Mouse (Mus musculus) C2C12 (cell line): ENCODE data around the gene Papolb. TPM values are rescaled to one million over a fixed set of nuclear protein-coding genes. Genes with fewer than 3 reads are reported as not detected.

ENCODE experiments used
- H3K27me3 ChIP-seq: one replicate; pipeline ENCODE4 v1.6.1; 2011; ENCODE audit not compliant: control insufficient read depth, insufficient read depth, insufficient read length
- H3K36me3 ChIP-seq: one replicate; pipeline ENCODE4 v1.6.1; 2011; ENCODE audit not compliant: control insufficient read depth, insufficient read depth
- H3K4me3 ChIP-seq: one replicate; pipeline ENCODE4 v1.5.1; 2011; ENCODE audit warnings: mild to moderate bottlenecking, control low read depth; ENCODE audit not compliant: poor library complexity, insufficient read depth, severe bottlenecking
- H3K79me2 ChIP-seq: one replicate; pipeline ENCODE4 v1.6.1; 2011; ENCODE audit not compliant: control insufficient read depth, insufficient read depth
- H3K79me3 ChIP-seq: one replicate; pipeline ENCODE4 v1.6.1; 2011; ENCODE audit warnings: low read depth, control low read depth
- H3ac ChIP-seq: one replicate; pipeline ENCODE3; 2011; ENCODE audit warnings: low read depth; ENCODE audit not compliant: control insufficient read depth, insufficient read length
- CEBPB ChIP-seq: IDR thresholded peaks from one replicate; pipeline ENCODE4 v1.6.1; 2011; ENCODE audit warnings: low read depth, mild to moderate bottlenecking, control low read depth, moderate library complexity
- CTCF ChIP-seq: IDR thresholded peaks from one replicate; pipeline ENCODE4 v1.5.1; 2011; ENCODE audit not compliant: control insufficient read depth, insufficient read depth, insufficient read length
- FOSL1 ChIP-seq: IDR thresholded peaks from one replicate; pipeline ENCODE4 v1.8.0; 2011; ENCODE audit warnings: mild to moderate bottlenecking, low read length; ENCODE audit not compliant: poor library complexity, insufficient read depth, severe bottlenecking
- MAX ChIP-seq: IDR thresholded peaks from one replicate; pipeline ENCODE4 v1.6.1; 2011; ENCODE audit warnings: mild to moderate bottlenecking, control low read depth
- MYOD1 ChIP-seq: IDR thresholded peaks from one replicate; pipeline ENCODE4 v1.6.1; 2011; ENCODE audit warnings: low read depth; ENCODE audit not compliant: control insufficient read depth, insufficient read length
- MYOG ChIP-seq: IDR thresholded peaks from one replicate; pipeline ENCODE4 v1.6.1; 2011; ENCODE audit not compliant: control insufficient read depth, insufficient read length; ENCODE audit errors: extremely low read depth
- USF1 ChIP-seq: IDR thresholded peaks from one replicate; pipeline ENCODE4 v1.6.1; 2011; ENCODE audit warnings: low read depth, mild to moderate bottlenecking, control low read depth, moderate library complexity
- long read RNA-seq, 2 experiments: library from polyadenylated mRNA; unstranded; transcript quantifications; one replicate each; pipeline ENCODE4 v2.0.0; 2019 to 2020
- polyA plus RNA-seq: library from polyadenylated mRNA; unstranded; fragments of >200 nt; fragmentation: generic; extraction: Trizol; gene quantifications from one replicate; pipeline ENCODE4 v1.2.1, GENCODE M21; 2012; ENCODE audit warnings: missing spikeins

The Papolb gene
- 0.07 TPM for polyA plus RNA-seq
- long read RNA-seq, experiment 1 = 0 reads
- long read RNA-seq, experiment 2 = 0 reads

DNA sequence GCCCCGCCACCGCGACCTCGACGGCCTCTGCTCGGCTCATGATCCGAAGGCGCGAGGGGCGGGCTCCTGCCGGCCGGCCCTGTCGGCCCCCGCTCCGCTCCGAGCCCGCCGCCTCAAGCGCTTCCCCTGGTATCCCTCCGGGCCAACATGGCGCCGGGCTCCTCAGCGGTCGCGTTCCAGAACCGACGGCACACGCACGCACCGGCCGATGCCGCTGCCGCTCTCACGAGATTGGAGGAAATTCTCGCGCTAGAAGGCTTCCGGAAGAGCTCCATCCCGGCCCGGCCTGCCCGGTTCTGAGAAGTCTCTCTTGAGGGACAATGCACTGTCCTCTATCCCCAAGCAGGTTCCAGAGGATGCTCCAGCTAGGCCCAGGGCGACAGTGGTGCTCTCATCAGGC, at the start of gene Papolb:
Gene Papolb, minus strand, starts transcription at position 162 of the 400 bp plus-strand sequence.
- TF ChIP-seq USF1 (no peak), MAX (no peak), MYOD1 (no peak), MYOG (no peak), FOSL1 (no peak), CTCF (no peak), CEBPB (no peak)
- Histone ChIP-seq H3K27me3 (no peaks in the 10 kb centered on the region), H3K79me2 (no peaks in the 10 kb centered on the region), H3K79me3 (no peaks in the 10 kb centered on the region), H3K4me3 (no peak within 1 kb of the TSS), H3K36me3 (no peaks in the 10 kb centered on the region), H3ac (no peak within 1 kb of the TSS)

DNA sequence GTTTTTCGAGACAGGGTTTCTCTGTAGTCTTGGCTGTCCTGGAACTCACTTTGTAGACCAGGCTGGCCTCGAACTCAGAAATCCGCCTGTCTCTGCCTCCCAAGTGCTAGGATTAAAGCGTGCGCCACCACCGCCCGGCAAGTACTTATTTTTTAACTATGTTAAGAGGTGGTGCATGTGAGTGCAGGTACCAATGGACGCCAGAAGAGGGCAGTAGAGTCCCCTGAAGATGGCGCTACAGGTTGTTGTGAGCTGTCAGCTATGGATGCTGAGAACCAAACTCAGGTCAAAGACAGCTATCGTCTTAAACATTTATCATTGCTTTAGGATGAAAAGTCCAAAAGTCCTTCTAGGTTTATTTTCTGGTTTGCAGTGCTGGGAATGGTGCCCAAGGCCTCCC, 48.3 kb upstream of the Papolb start:
- Histone ChIP-seq H3K27me3 (peaks cover 20% of the 10 kb centered on the region), H3K4me3 (no peak overlapping the region), H3K79me3 (no peaks in the 10 kb centered on the region), H3K79me2 (no peaks in the 10 kb centered on the region), H3K36me3 (no peaks in the 10 kb centered on the region), H3ac (no peak overlapping the region)
- TF ChIP-seq MYOG (no peak), CTCF (no peak), USF1 (no peak), MAX (no peak), CEBPB (no peak), MYOD1 (no peak), FOSL1 (no peak)

DNA sequence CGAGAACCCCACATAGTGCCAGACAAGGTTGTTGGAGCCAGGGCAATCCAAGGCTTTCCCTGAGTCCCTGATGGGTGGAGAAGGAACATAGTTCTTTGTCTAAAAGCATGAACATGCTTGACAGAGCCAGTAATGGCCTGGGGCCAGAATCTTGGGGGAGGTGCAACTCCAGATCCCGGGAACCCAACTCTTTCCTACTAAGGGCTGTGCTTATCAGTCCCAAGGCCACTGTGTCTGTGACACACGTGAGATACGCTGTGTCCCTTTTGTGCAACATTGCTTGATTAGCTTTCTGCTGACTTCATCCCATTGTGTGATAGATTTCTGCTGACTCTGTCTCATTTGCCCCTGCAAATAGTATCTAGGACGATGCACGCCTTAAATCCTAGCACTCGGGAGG, 47.0 kb upstream of the Papolb start:
- no peaks in the 10 kb centered on the region for H3K36me3 ChIP-seq
- H3K79me2 ChIP-seq = no peaks in the 10 kb centered on the region
- H3ac ChIP-seq = no peak overlapping the region
- H3K79me3 ChIP-seq = no peaks in the 10 kb centered on the region
- H3K27me3 ChIP-seq = peaks cover 12% of the 10 kb centered on the region
- TF ChIP-seq CEBPB (no peak), USF1 (no peak), CTCF (no peak), MYOD1 (no peak), FOSL1 (no peak), MYOG (no peak), MAX (no peak)
- H3K4me3 ChIP-seq = no peak overlapping the region

DNA sequence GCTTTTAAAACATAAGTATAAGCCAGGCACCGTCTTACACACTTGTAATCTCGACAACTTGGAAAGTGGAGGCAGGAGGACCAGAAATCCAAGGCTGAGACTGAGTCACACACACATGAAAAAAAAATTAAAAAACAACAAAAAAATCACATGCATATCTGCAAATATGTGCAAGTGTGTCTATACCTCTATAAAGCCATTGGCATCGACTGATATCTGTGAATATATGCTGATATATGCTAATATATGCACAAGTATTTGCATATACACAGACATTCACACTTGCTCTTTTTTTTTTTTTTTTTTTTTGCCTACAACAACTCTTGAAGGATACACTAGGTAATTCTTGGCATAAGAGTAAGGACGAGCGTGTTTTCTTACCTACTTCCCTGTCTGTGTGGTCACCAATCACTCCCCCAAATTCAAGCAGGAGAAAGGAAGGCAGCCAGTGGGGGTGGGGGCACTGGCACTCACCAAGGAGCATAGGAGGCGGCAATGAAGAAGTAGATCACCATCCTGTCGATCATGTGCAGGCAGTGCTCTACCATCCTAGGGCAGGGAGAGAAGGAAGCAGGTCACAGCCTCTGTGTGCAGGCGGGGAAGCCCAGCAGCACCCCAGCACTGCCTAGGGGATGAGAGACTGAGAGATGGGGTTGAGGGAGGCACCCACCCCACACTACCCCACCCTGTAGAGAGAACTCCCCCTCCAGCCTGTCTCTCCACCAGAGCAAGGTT, 44.6 kb upstream of the Papolb start:
- Histone ChIP-seq H3K36me3 (no peaks in the 10 kb centered on the region), H3ac (no peak overlapping the region), H3K79me2 (no peaks in the 10 kb centered on the region), H3K4me3 (no peak overlapping the region), H3K79me3 (no peaks in the 10 kb centered on the region), H3K27me3 (peaks cover 2% of the 10 kb centered on the region)
- TF ChIP-seq MAX = no peak
- no peak for TF ChIP-seq CTCF
- no peak for TF ChIP-seq MYOG
- TF ChIP-seq CEBPB = no peak
- no peak for TF ChIP-seq USF1
- no peak for TF ChIP-seq MYOD1
- no peak for TF ChIP-seq FOSL1

DNA sequence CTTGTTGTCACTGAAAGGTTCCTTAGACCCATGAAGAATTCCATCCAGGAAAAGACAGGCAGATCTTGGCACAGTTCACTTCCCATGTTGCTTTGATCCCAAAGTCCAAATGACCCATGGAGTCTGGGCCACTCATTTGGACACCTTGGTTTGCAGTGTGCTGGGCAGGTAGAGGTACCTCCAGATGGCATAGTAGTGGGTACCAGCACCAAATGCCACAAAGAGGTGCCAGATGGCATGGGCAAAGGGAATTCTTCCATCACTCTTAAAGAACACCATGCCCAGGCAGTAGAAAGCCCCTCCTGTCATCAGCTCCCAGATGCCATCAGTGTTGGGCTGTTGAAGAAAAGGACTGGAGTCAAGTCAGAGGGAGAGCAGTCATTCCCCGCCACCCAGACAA, 34.7 kb upstream of the Papolb start:
- H3K79me3 ChIP-seq = no peaks in the 10 kb centered on the region
- H3K79me2 ChIP-seq = no peaks in the 10 kb centered on the region
- H3K27me3 ChIP-seq = peaks cover 12% of the 10 kb centered on the region
- TF ChIP-seq MYOG (no peak), CTCF (no peak), MYOD1 (no peak), MAX (no peak), CEBPB (no peak), FOSL1 (no peak), USF1 (no peak)
- no peaks in the 10 kb centered on the region for H3K36me3 ChIP-seq
- H3K4me3 ChIP-seq = no peak overlapping the region
- no peak overlapping the region for H3ac ChIP-seq

DNA sequence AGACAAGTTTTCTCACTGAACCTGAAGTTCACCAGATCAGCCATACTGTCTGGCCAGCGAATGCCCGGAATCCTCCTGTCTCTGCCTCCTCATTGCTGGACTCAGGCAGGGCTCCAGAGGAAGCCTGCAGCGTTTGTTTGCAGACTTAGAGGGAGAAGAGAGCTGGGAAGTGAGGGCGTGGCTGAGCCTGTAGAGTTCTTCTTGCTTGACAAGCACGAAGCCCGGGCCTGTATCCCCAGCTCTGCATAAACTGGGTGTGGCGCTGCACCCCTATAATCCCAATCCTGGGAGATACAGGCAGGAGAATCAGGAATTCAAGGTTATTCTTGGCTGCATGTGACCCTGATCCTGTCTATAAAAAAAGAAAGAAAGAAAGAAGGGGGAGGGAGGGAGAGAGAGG, 30.4 kb upstream of the Papolb start:
- Histone ChIP-seq H3ac (no peak overlapping the region), H3K36me3 (no peaks in the 10 kb centered on the region)
- TF ChIP-seq USF1 = no peak
- no peak for TF ChIP-seq MYOG
- TF ChIP-seq CEBPB = no peak
- TF ChIP-seq MYOD1 = no peak
- TF ChIP-seq MAX = no peak
- TF ChIP-seq CTCF = no peak
- no peak for TF ChIP-seq FOSL1

More for the DNA sequence above, 30.4 kb upstream of the Papolb start:
- Histone ChIP-seq H3K79me3 (no peaks in the 10 kb centered on the region), H3K79me2 (no peaks in the 10 kb centered on the region), H3K4me3 (no peak overlapping the region), H3K27me3 (peaks cover 7% of the 10 kb centered on the region)
